Mouse (Mus musculus): ENCODE data around the gene Gm10053. TPM values are rescaled to one million over a fixed set of nuclear protein-coding genes. Genes with fewer than 3 reads are reported as not detected.

The Gm10053 gene
- polyA plus RNA-seq, 1 experiment from 2014 or later: 322 TPM

- no peaks in the 10 kb centered on the region for H3K9me3 ChIP-seq (ENCODE audit: control insufficient read depth, low read length)
- H3K4me1 ChIP-seq (ENCODE audit: control insufficient read depth, insufficient read depth, low read depth, low read length): no peaks in the 10 kb centered on the region; the same call in 1 of the 2 replicates
- H3K4me2 ChIP-seq (ENCODE audit: low read length): no peak overlapping the region
- H3K4me3 ChIP-seq (ENCODE audit: low read length): no peak overlapping the region
- 85% methylated on average over 9 of the region's 9 CpGs for WGBS
- no peak for ATAC-seq
- H3K27me3 ChIP-seq (replicated peaks; ENCODE audit: control insufficient read depth, insufficient read depth, low read length): peaks cover 13% of the 10 kb centered on the region
- no peak overlapping the region for H3K27ac ChIP-seq (ENCODE audit: low read depth, low read length)
- no peak overlapping the region for H3K9ac ChIP-seq (ENCODE audit: low read depth, low read length)
- no peaks in the 10 kb centered on the region for H3K36me3 ChIP-seq (ENCODE audit: control insufficient read depth, insufficient read depth, low read length)
Measured at GRCm38 (mm10) chr19:24865436-24865835, 10.1 kb upstream of the Gm10053 start.

- peak; percentile 89 for ATAC-seq
- Histone ChIP-seq H3K4me1 (ENCODE audit: control insufficient read depth, insufficient read depth, low read depth, low read length) (peaks cover 3% of the 10 kb centered on the region; the same call in 1 of the 2 replicates), H3K4me3 (ENCODE audit: low read length) (peak overlapping the region; percentile 41), H3K27me3 (replicated peaks; ENCODE audit: control insufficient read depth, insufficient read depth, low read length) (peaks cover 3% of the 10 kb centered on the region; the same call in 1 of the 2 replicates), H3K9me3 (ENCODE audit: control insufficient read depth, low read length) (no peaks in the 10 kb centered on the region), H3K36me3 (ENCODE audit: control insufficient read depth, insufficient read depth, low read length) (no peaks in the 10 kb centered on the region), H3K9ac (ENCODE audit: low read depth, low read length) (peak overlapping the region; percentile 61), H3K27ac (ENCODE audit: low read depth, low read length) (no peak overlapping the region), H3K4me2 (ENCODE audit: low read length) (peak overlapping the region; percentile 70)
- 14% methylated on average over 18 of the region's 18 CpGs for WGBS
Measured at GRCm38 (mm10) chr19:24871037-24871635, 4.3 kb upstream of the Gm10053 start.

GRCm38 (mm10) chr19:24873873-24874272 lies 1.6 kb upstream of the Gm10053 start:
- Histone ChIP-seq H3K4me3 (ENCODE audit: low read length) (no peak overlapping the region), H3K27ac (ENCODE audit: low read depth, low read length) (no peak overlapping the region), H3K36me3 (ENCODE audit: control insufficient read depth, insufficient read depth, low read length) (no peaks in the 10 kb centered on the region), H3K4me2 (ENCODE audit: low read length) (no peak overlapping the region), H3K9me3 (ENCODE audit: control insufficient read depth, low read length) (no peaks in the 10 kb centered on the region), H3K27me3 (replicated peaks; ENCODE audit: control insufficient read depth, insufficient read depth, low read length) (peaks cover 3% of the 10 kb centered on the region; the same call in 1 of the 2 replicates), H3K4me1 (ENCODE audit: control insufficient read depth, insufficient read depth, low read depth, low read length) (peaks cover 3% of the 10 kb centered on the region; the same call in 1 of the 2 replicates), H3K9ac (ENCODE audit: low read depth, low read length) (no peak overlapping the region)
- ATAC-seq: no peak
- 57% methylated on average over 2 of the region's 2 CpGs for WGBS

GRCm38 (mm10) chr19:24881237-24881636 lies 5.8 kb downstream of the Gm10053 start:
- 63% methylated on average over 4 of the region's 4 CpGs for WGBS

GRCm38 (mm10) chr19:24885504-24885903 lies 10.0 kb downstream of the Gm10053 start:
- H3K4me1 ChIP-seq (ENCODE audit: control insufficient read depth, insufficient read depth, low read depth, low read length): no peaks in the 10 kb centered on the region
- ATAC-seq: 0 out of 2 replicates have a peak, but pooled peaks have one; percentile 40
- no peak overlapping the region for H3K4me2 ChIP-seq (ENCODE audit: low read length)
- no peak overlapping the region for H3K27ac ChIP-seq (ENCODE audit: low read depth, low read length)
- WGBS: 13% methylated on average over 5 of the region's 5 CpGs
- H3K4me3 ChIP-seq (ENCODE audit: low read length): no peak overlapping the region
- no peak overlapping the region for H3K9ac ChIP-seq (ENCODE audit: low read depth, low read length)
- no peaks in the 10 kb centered on the region for H3K36me3 ChIP-seq (ENCODE audit: control insufficient read depth, insufficient read depth, low read length)
- no peaks in the 10 kb centered on the region for H3K27me3 ChIP-seq (replicated peaks; ENCODE audit: control insufficient read depth, insufficient read depth, low read length)
- H3K9me3 ChIP-seq (ENCODE audit: control insufficient read depth, low read length): no peaks in the 10 kb centered on the region

More at GRCm38 (mm10) chr19:24881237-24881636, 5.8 kb downstream of the Gm10053 start:
- no peak overlapping the region for H3K27ac ChIP-seq (ENCODE audit: low read depth, low read length)
- no peak overlapping the region for H3K4me2 ChIP-seq (ENCODE audit: low read length)
- no peak for ATAC-seq
- no peaks in the 10 kb centered on the region for H3K27me3 ChIP-seq (replicated peaks; ENCODE audit: control insufficient read depth, insufficient read depth, low read length)
- H3K9me3 ChIP-seq (ENCODE audit: control insufficient read depth, low read length): no peaks in the 10 kb centered on the region
- no peak overlapping the region for H3K9ac ChIP-seq (ENCODE audit: low read depth, low read length)
- no peaks in the 10 kb centered on the region for H3K4me1 ChIP-seq (ENCODE audit: control insufficient read depth, insufficient read depth, low read depth, low read length)
- no peak overlapping the region for H3K4me3 ChIP-seq (ENCODE audit: low read length)
- H3K36me3 ChIP-seq (ENCODE audit: control insufficient read depth, insufficient read depth, low read length): no peaks in the 10 kb centered on the region

- Histone ChIP-seq H3K4me3 (ENCODE audit: low read length) (no peak overlapping the region), H3K36me3 (ENCODE audit: control insufficient read depth, insufficient read depth, low read length) (no peaks in the 10 kb centered on the region), H3K9ac (ENCODE audit: low read depth, low read length) (no peak overlapping the region), H3K9me3 (ENCODE audit: control insufficient read depth, low read length) (no peaks in the 10 kb centered on the region), H3K27ac (ENCODE audit: low read depth, low read length) (no peak overlapping the region), H3K4me2 (ENCODE audit: low read length) (no peak overlapping the region), H3K27me3 (replicated peaks; ENCODE audit: control insufficient read depth, insufficient read depth, low read length) (no peaks in the 10 kb centered on the region), H3K4me1 (ENCODE audit: control insufficient read depth, insufficient read depth, low read depth, low read length) (no peaks in the 10 kb centered on the region)
- no peak for ATAC-seq
- 86% methylated on average over 3 of the region's 3 CpGs for WGBS
Measured at GRCm38 (mm10) chr19:24886888-24887287, 11.4 kb downstream of the Gm10053 start.

GRCm38 (mm10) chr19:24896536-24896935 lies 21.1 kb downstream of the Gm10053 start:
- H3K27ac ChIP-seq (ENCODE audit: low read depth, low read length): no peak overlapping the region
- no peak overlapping the region for H3K4me2 ChIP-seq (ENCODE audit: low read length)
- peaks cover 38% of the 10 kb centered on the region for H3K27me3 ChIP-seq (replicated peaks; ENCODE audit: control insufficient read depth, insufficient read depth, low read length)
- WGBS: 21% methylated on average over 4 of the region's 4 CpGs
- no peak overlapping the region for H3K4me3 ChIP-seq (ENCODE audit: low read length)
- no peaks in the 10 kb centered on the region for H3K9me3 ChIP-seq (ENCODE audit: control insufficient read depth, low read length)
- no peak for ATAC-seq
- H3K36me3 ChIP-seq (ENCODE audit: control insufficient read depth, insufficient read depth, low read length): no peaks in the 10 kb centered on the region
- H3K4me1 ChIP-seq (ENCODE audit: control insufficient read depth, insufficient read depth, low read depth, low read length): peaks cover 17% of the 10 kb centered on the region
- H3K9ac ChIP-seq (ENCODE audit: low read depth, low read length): no peak overlapping the region

GRCm38 (mm10) chr19:24897006-24897895 lies 21.8 kb downstream of the Gm10053 start:
- H3K4me1 ChIP-seq (ENCODE audit: control insufficient read depth, insufficient read depth, low read depth, low read length): peaks cover 17% of the 10 kb centered on the region
- no peak overlapping the region for H3K9ac ChIP-seq (ENCODE audit: low read depth, low read length)
- H3K9me3 ChIP-seq (ENCODE audit: control insufficient read depth, low read length): no peaks in the 10 kb centered on the region
- H3K36me3 ChIP-seq (ENCODE audit: control insufficient read depth, insufficient read depth, low read length): no peaks in the 10 kb centered on the region
- 1% methylated on average over 52 of the region's 57 CpGs for WGBS
- H3K27me3 ChIP-seq (replicated peaks; ENCODE audit: control insufficient read depth, insufficient read depth, low read length): peaks cover 45% of the 10 kb centered on the region
- H3K4me2 ChIP-seq (ENCODE audit: low read length): peak overlapping the region; percentile 20
- H3K27ac ChIP-seq (ENCODE audit: low read depth, low read length): no peak overlapping the region
- peak overlapping the region; percentile 10; the same call in 1 of the 2 replicates for H3K4me3 ChIP-seq (ENCODE audit: low read length)
- no peak for ATAC-seq
